Mouse (Mus musculus): Measurements from ENCODE around the gene Pfdn2. TPM values are rescaled to one million over a fixed set of nuclear protein-coding genes. Genes with fewer than 3 reads are reported as not detected.
"Not testable (repeated sequence)": the region's sequence is repeated elsewhere in the genome, so short reads cannot be mapped to it uniquely, and the experiment has no call there.

Pfdn2 gene
- polyA plus RNA-seq (2015; fragmentation: Nextera tagmentation; extraction: Ambion mirVana), result 96.9 and 104 TPM in 2 replicates

DNA sequence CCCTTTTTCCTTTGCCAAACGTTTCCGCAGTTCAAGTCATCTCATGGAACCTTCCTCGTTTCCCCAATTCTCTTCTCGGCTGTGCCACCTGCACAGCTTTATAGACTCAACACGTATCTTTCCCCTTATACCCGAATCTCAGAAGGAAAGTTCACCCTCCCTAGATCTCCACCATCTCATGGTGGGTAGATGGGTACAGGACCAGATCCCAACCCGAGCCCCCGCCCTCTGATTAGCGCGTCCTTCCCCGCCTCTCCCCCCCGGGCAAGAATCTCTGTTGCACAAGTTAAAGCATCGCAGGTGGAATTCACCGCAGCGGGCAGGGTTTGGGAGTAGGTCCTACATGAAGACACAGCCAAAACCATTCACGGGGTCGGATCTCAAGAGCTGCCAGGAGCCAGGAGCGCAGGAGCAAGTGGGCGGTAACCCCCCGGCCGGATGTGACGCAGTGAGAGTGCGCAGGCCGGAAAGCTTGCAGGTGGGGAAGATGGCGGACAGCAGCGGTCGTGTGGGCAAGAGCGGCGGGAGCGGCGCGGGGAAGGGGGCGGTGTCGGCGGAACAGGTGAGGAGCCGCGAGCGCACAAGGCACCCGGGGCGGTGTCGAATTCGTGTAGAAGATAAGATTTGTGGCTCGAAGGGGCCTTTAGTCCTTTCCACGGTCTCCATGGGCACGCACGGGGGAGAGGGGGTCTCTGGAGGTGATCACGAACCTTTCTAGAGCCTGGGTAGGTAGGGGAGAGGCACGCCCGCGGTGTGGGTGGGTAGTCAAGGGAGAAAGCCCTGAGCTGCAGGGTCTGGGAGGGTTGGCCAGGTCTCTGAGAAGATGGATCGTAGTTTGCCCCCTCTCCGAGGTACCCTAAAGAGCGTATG, at the start of gene Pfdn2, which contains the start of gene Nit1:
Gene Pfdn2, plus strand, starts transcription at position 446 of the 870 bp plus-strand sequence.
Gene Nit1, minus strand, starts transcription at position 422 of the 870 bp plus-strand sequence.
- Histone ChIP-seq H3K4me3 (replicated peaks) (peak within 1 kb of the TSS; percentile 75), H3K9me3 (no peaks in the 10 kb centered on the region), H3K27me3 (replicated peaks) (no peaks in the 10 kb centered on the region), H3K27ac (peak within 1 kb of the TSS; percentile 55), H3K9ac (peak within 1 kb of the TSS; percentile 79), H3K36me3 (peaks cover 14% of the 10 kb centered on the region), H3K4me1 (replicated peaks) (peaks cover 9% of the 10 kb centered on the region; the same call in 1 of the 2 replicates), H3K4me2 (replicated peaks) (peak within 1 kb of the TSS; percentile 79)
- under 1% methylated on average over 53 of the region's 53 CpGs for WGBS
- ATAC-seq, result peak; percentile 92

DNA sequence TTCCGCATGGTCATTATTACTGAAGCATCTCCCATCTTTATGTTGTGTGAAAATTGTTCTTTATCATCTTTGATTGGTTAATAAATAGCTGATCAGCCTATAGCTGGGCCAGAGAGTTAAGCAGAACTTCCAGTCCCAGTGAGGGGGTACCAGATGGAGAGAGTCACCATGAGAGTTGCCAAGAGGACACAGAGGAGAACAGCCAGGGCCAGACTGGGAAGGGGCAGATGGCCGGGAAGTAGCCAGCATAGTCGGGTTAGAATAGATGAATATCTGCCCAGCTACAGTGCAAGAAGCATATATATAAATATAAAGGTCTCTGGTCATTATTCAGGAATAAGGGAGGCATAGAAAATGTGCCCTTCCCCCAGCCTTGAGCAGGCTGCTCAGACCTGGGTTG, 47.2 kb upstream of the Pfdn2 start:
- no peaks in the 10 kb centered on the region for H3K9me3 ChIP-seq
- H3K4me2 ChIP-seq (replicated peaks), result no peak overlapping the region
- H3K36me3 ChIP-seq, result no peaks in the 10 kb centered on the region
- H3K9ac ChIP-seq, result no peak overlapping the region
- no peak overlapping the region for H3K27ac ChIP-seq
- no peaks in the 10 kb centered on the region for H3K27me3 ChIP-seq (replicated peaks)
- no peak for ATAC-seq
- H3K4me1 ChIP-seq (replicated peaks), result peaks cover 3% of the 10 kb centered on the region; the same call in 1 of the 2 replicates
- H3K4me3 ChIP-seq (replicated peaks), result no peak overlapping the region
- WGBS, result 55% methylated on average over 3 of the region's 3 CpGs

DNA sequence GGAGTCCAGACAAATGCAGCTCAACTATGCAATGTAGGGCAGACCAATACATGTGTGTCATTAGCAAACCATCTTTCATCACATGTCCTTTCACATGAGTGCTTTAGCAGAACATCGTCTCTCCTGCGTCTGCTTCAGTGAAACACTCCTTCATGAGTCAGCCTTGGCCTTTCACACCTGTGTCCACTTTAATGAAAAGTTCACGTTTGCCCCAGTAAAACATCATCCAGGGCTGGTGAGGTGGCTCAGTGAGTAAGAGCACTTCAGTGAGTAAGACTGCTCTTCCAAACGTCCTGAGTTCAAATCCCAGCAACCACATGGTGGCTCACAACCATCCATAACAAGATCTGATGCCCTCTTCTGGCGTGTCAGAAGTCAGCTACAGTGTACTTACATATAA, 39.3 kb upstream of the Pfdn2 start:
- 74% methylated on average over 5 of the region's 5 CpGs for WGBS
- H3K36me3 ChIP-seq; H3K27ac ChIP-seq; H3K4me2 ChIP-seq (replicated peaks); H3K9ac ChIP-seq; H3K4me3 ChIP-seq (replicated peaks); H3K4me1 ChIP-seq (replicated peaks); H3K9me3 ChIP-seq; H3K27me3 ChIP-seq (replicated peaks); ATAC-seq: not testable (repeated sequence)

DNA sequence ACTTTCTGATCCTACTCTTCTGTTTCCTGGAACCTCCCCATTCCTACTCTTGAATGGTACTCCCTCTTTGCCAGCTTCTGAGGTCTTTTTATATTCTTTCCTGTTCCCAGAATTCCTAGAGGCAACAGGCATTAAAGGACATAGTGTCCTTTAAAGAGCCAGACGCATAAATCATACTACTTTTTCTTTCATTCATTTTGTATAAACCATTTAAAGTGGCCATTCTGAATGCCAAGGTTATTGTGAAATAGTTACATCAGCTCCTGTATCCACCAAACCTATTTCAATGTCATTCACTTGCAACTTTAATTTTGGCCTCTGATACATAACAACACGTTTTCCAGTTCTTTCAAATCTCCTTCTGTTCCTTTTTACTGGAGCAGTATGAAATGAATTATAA, 36.1 kb upstream of the Pfdn2 start:
- H3K4me2 ChIP-seq (replicated peaks), result no peak overlapping the region
- no peaks in the 10 kb centered on the region for H3K27me3 ChIP-seq (replicated peaks)
- no peak for ATAC-seq
- no peaks in the 10 kb centered on the region for H3K4me1 ChIP-seq (replicated peaks)
- WGBS, result 67% methylated on average over 2 of the region's 2 CpGs
- H3K9ac ChIP-seq, result no peak overlapping the region
- H3K9me3 ChIP-seq, result no peaks in the 10 kb centered on the region
- H3K4me3 ChIP-seq (replicated peaks), result no peak overlapping the region
- no peaks in the 10 kb centered on the region for H3K36me3 ChIP-seq
- H3K27ac ChIP-seq, result no peak overlapping the region

DNA sequence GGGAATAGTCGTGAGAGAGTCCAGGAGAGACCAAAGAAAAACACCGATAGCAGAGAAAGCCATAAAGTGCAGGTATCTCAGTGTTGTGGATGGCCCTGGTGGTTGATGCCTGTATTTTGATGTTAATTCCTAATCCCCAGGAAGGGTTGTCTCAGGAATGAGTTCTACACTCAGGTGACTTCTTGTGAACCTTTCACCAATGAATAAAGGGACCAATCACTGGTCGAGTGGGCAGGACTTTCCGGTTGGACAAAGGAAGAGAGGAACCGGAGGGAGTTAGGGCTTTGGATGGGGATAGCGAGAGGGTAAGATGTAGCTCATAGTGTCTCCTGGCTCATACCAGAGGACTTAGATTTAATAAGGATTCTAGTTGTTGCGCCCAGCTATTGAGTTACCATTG, 25.7 kb upstream of the Pfdn2 start:
- 0 out of 2 replicates have a peak, but pooled peaks have one; percentile 42 for ATAC-seq
- Histone ChIP-seq H3K4me1 (replicated peaks) (peaks cover 3% of the 10 kb centered on the region; the same call in 1 of the 2 replicates), H3K4me2 (replicated peaks) (peak overlapping the region; percentile 22; the same call in 1 of the 2 replicates), H3K9me3 (no peaks in the 10 kb centered on the region), H3K27me3 (replicated peaks) (no peaks in the 10 kb centered on the region), H3K36me3 (no peaks in the 10 kb centered on the region), H3K27ac (no peak overlapping the region), H3K9ac (no peak overlapping the region), H3K4me3 (replicated peaks) (no peak overlapping the region)
- 15% methylated on average over 7 of the region's 7 CpGs for WGBS

DNA sequence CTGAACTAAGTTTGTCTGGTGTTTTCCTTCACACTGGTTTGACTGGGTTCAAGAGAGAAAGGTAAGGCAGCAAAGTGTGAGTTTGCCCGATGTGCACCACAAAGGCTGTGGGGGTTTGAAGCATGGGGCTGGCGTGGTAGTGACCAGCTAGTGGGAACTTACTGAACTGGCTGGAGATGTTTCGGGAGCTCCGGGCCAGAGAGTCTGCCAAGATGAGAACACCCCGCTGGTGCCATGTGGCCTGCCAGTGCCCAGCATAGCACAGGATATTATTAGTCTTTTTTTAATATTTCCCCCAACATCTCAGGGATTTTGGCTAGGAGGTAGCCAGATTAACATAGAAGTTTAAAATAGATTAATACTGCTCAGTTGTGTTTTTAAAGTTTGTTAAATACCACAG, 25.3 kb upstream of the Pfdn2 start:
- Histone ChIP-seq H3K27ac (no peak overlapping the region), H3K4me2 (replicated peaks) (peak overlapping the region; percentile 22; the same call in 1 of the 2 replicates), H3K27me3 (replicated peaks) (no peaks in the 10 kb centered on the region), H3K4me3 (replicated peaks) (no peak overlapping the region), H3K9me3 (no peaks in the 10 kb centered on the region), H3K4me1 (replicated peaks) (peaks cover 3% of the 10 kb centered on the region; the same call in 1 of the 2 replicates), H3K36me3 (no peaks in the 10 kb centered on the region), H3K9ac (no peak overlapping the region)
- no peak for ATAC-seq
- WGBS, result 25% methylated on average over 5 of the region's 5 CpGs

DNA sequence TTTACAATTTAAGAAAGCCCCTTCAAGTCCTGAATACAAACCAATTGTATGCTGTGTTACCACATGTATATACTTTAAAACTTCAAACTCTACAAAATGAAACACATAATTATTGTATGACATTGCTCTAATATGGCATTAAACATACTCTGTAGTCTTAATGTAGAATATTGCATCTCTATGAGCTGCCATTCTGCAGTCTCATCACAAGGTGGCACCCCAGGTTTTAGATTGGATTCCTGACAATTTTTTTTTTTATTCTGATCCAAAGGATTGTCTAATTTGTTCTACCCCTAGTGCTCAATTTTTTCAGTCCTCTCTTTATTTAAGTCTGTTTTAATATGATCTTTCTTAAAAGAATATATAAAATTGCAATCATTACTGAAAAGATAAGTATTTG, 24.1 kb upstream of the Pfdn2 start:
- Histone ChIP-seq H3K4me1 (replicated peaks) (peaks cover 3% of the 10 kb centered on the region; the same call in 1 of the 2 replicates), H3K27me3 (replicated peaks) (no peaks in the 10 kb centered on the region), H3K4me2 (replicated peaks) (no peak overlapping the region), H3K9ac (no peak overlapping the region), H3K27ac (no peak overlapping the region), H3K9me3 (no peaks in the 10 kb centered on the region), H3K4me3 (replicated peaks) (no peak overlapping the region), H3K36me3 (no peaks in the 10 kb centered on the region)
- ATAC-seq, result no peak

DNA sequence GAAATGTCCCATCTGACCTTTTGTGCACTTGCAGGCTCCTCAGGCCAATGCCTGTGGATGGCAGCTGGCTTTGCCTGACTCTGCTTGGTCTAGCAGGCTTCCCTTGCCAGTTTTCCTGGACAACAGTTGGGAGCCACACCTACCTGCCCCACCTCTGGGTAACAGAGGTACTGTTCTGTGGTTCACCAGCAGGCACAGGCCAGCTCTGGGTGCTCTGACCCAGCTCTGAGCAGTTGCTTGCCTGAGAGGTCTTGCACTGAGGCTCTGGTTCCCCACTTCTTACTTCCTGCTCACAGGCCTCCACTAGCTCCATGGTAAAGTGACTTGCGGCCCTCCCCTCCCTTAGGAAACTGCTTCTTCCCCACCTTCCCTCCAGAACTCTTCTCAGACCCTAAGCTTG, 23.5 kb upstream of the Pfdn2 start:
- no peaks in the 10 kb centered on the region for H3K36me3 ChIP-seq
- peaks cover 3% of the 10 kb centered on the region; the same call in 1 of the 2 replicates for H3K4me1 ChIP-seq (replicated peaks)
- H3K9me3 ChIP-seq, result no peaks in the 10 kb centered on the region
- peak; percentile 60 for ATAC-seq
- H3K27ac ChIP-seq, result no peak overlapping the region
- no peak overlapping the region for H3K4me2 ChIP-seq (replicated peaks)
- 85% methylated on average over 1 of the region's 1 CpGs for WGBS
- H3K4me3 ChIP-seq (replicated peaks), result no peak overlapping the region
- H3K9ac ChIP-seq, result no peak overlapping the region
- H3K27me3 ChIP-seq (replicated peaks), result no peaks in the 10 kb centered on the region

DNA sequence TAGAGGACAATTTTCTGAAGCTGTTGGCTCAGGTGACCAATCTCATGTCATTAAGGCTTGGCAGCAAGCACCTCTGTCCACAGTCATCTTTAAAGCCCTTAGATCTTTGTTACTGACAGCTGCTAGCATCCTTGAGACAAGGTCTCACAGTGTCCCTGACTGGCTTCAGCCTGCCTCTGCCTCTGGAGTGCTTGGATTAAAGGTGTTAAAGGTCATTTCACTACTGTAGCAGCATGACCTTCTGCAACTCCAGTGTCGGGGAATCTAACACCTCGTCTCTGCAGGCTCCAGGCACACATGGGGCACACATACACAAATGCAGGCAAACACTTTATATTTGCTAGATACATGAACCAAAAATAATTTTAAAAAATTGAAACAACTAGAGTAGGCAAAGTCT, 19.9 kb upstream of the Pfdn2 start:
- Histone ChIP-seq H3K27me3 (replicated peaks) (no peaks in the 10 kb centered on the region), H3K27ac (no peak overlapping the region), H3K4me1 (replicated peaks) (peaks cover 11% of the 10 kb centered on the region; the same call in 1 of the 2 replicates), H3K4me3 (replicated peaks) (no peak overlapping the region), H3K36me3 (no peaks in the 10 kb centered on the region), H3K9me3 (no peaks in the 10 kb centered on the region), H3K9ac (no peak overlapping the region), H3K4me2 (replicated peaks) (no peak overlapping the region)
- no peak for ATAC-seq
- WGBS, result 76% methylated on average over 2 of the region's 2 CpGs

DNA sequence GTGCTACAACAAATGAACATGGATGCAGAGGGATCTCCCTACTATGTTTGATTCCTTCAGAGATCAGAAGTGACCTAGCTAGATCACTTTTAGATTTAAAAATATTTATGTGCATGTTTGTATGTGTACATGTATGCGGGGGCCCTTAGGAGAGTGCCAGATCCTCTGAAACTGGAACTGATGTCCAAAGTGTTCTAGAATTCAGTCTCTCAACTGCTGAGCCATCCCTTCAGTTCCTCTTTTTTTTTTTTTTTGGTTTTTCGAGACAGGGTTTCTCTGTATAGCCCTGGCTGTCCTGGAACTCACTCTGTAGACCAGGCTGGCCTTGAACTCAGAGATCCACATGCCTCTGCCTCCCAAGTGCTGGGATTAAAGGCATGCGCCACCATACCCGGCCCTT, 18.9 kb upstream of the Pfdn2 start:
- 80% methylated on average over 4 of the region's 4 CpGs for WGBS
- not testable (repeated sequence) for H3K4me2 ChIP-seq (replicated peaks); H3K27me3 ChIP-seq (replicated peaks); H3K36me3 ChIP-seq; H3K9ac ChIP-seq; H3K27ac ChIP-seq; H3K4me3 ChIP-seq (replicated peaks); ATAC-seq; H3K9me3 ChIP-seq
- H3K4me1 ChIP-seq (replicated peaks), result peaks cover 14% of the 10 kb centered on the region; the same call in 1 of the 2 replicates

DNA sequence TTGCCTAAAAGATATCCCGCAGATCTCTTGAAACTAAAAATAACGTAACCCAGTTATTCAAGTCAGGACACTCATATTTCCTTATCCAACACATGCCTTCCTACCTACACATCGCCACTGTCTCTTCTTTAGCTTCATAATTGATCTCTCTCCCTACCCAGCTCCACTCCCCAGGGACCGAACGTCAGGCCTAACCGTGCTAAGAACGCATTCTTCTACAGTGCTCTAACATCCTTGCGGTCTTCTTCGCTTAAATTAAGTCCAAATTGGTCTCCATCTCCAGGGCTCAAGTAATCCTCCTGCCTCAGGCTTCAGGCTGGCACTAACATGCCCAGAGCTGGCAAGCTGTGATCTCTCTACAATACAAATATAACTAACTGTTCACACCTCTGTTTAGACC, 17.2 kb upstream of the Pfdn2 start:
- Histone ChIP-seq H3K4me1 (replicated peaks) (peaks cover 16% of the 10 kb centered on the region; the same call in 1 of the 2 replicates), H3K27ac (peak overlapping the region; percentile 99), H3K9ac (peak overlapping the region; percentile 95), H3K36me3 (no peaks in the 10 kb centered on the region), H3K4me2 (replicated peaks) (peak overlapping the region; percentile 77), H3K9me3 (no peaks in the 10 kb centered on the region), H3K27me3 (replicated peaks) (no peaks in the 10 kb centered on the region), H3K4me3 (replicated peaks) (peak overlapping the region; percentile 93)
- 24% methylated on average over 9 of the region's 9 CpGs for WGBS
- no peak for ATAC-seq

DNA sequence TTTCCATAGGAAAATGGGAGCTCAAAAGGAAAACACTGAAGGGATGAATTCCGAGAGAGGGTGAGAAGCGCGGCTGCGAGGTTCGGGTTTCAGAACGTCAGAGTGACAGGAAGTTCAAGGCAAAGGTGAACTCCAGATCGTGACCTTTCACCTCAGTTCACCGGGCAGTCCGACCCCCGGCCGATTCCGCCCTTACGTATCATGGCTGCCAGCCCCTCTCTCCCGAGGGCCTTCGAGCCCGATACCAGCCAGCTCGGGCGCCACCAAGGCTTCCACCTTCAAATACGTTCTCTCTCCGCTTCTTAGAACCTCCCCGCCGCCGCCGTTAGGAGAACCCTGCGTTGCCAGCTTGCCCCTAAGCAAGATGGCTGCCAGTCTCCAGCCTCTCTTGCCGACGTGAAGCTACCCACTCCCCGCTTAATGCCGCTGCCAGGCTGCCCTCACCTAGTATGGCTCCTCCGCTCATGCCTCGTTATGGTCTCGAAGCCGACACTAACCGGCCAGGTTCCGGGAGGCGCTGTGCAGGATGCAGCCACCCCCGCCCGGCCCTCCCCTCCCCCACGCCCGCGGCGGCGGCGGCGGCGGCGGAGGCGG, 16.5 kb upstream of the Pfdn2 start, which contains the start of gene Dedd:
Gene Dedd, plus strand, starts transcription at position 307 of the 594 bp plus-strand sequence.
- H3K4me2 ChIP-seq (replicated peaks), result peak within 1 kb of the TSS; percentile 77

More for the DNA sequence above, 16.5 kb upstream of the Pfdn2 start, which contains the start of gene Dedd:
- Histone ChIP-seq H3K4me3 (replicated peaks) (peak within 1 kb of the TSS; percentile 93), H3K9me3 (no peaks in the 10 kb centered on the region), H3K36me3 (no peaks in the 10 kb centered on the region), H3K9ac (peak within 1 kb of the TSS; percentile 95), H3K27me3 (replicated peaks) (no peaks in the 10 kb centered on the region), H3K4me1 (replicated peaks) (peaks cover 16% of the 10 kb centered on the region; the same call in 1 of the 2 replicates), H3K27ac (peak within 1 kb of the TSS; percentile 99)
- WGBS, result under 1% methylated on average over 46 of the region's 48 CpGs
- peak; percentile 96 for ATAC-seq
